Mouse (Mus musculus) neural tube, embryonic 12.5 days (tissue): ENCODE measurements around the gene Pepd. TPM values are rescaled to one million over a fixed set of nuclear protein-coding genes. Genes with fewer than 3 reads are reported as not detected.

Experiments
- ATAC-seq: fragments of 200-750 bp; cut with Nextera tagmentation; 2 replicates; pipeline ENCODE4 v1.8.0; 2017; ENCODE audit warnings: low read depth, mild to moderate bottlenecking, moderate TSS enrichment, moderate library complexity; ENCODE audit not compliant: low FRiP score
- H3K27ac ChIP-seq: fragments of 300-500 bp; sonication (generic); 2 replicates; pipeline ENCODE4 v1.5.1; 2016
- H3K27me3 ChIP-seq: fragments of 300-500 bp; sonication (generic); replicated peaks from 2 replicates; pipeline ENCODE4 v1.6.1; 2016; ENCODE audit warnings: mild to moderate bottlenecking
- H3K36me3 ChIP-seq: fragments of 300-500 bp; sonication (generic); 2 replicates; pipeline ENCODE4 v1.6.1; 2016; ENCODE audit warnings: mild to moderate bottlenecking
- H3K4me1 ChIP-seq: fragments of 300-500 bp; sonication (generic); 2 replicates; pipeline ENCODE4 v1.6.1; 2016
- H3K4me2 ChIP-seq: fragments of 300-500 bp; sonication (generic); replicated peaks from 2 replicates; pipeline ENCODE4 v1.6.1; 2016; ENCODE audit warnings: mild to moderate bottlenecking
- H3K4me3 ChIP-seq: fragments of 300-500 bp; sonication (generic); 2 replicates; pipeline ENCODE4 v1.5.1; 2016
- H3K9ac ChIP-seq: fragments of 300-500 bp; sonication (generic); 2 replicates; pipeline ENCODE4 v1.6.1; 2016; ENCODE audit warnings: mild to moderate bottlenecking
- H3K9me3 ChIP-seq: fragments of 300-500 bp; sonication (generic); 2 replicates; pipeline ENCODE4 v1.6.1; 2016; ENCODE audit warnings: mild to moderate bottlenecking
- WGBS: fragments of 180-500 bp; shearing (Covaris S2); methylation state at CpG from one replicate; pipeline ENCODE4 v1.1.7; 2016; 5-methylcytosine and 5-hydroxymethylcytosine counted together
- microRNA-seq: library from miRNA; unstranded; fragments of <30 nt; microRNA quantifications from one replicate; pipeline ENCODE4, GENCODE M21; 2017
- polyA plus RNA-seq: library from polyadenylated mRNA; unstranded; fragments of >200 nt; fragmentation: Nextera tagmentation; extraction: Ambion mirVana; gene quantifications from 2 replicates; pipeline ENCODE4 v1.2.1, GENCODE M21; 2016

The Pepd gene
- polyA plus RNA-seq, 1 experiment from 2014 or later: 67.1 TPM

DNA sequence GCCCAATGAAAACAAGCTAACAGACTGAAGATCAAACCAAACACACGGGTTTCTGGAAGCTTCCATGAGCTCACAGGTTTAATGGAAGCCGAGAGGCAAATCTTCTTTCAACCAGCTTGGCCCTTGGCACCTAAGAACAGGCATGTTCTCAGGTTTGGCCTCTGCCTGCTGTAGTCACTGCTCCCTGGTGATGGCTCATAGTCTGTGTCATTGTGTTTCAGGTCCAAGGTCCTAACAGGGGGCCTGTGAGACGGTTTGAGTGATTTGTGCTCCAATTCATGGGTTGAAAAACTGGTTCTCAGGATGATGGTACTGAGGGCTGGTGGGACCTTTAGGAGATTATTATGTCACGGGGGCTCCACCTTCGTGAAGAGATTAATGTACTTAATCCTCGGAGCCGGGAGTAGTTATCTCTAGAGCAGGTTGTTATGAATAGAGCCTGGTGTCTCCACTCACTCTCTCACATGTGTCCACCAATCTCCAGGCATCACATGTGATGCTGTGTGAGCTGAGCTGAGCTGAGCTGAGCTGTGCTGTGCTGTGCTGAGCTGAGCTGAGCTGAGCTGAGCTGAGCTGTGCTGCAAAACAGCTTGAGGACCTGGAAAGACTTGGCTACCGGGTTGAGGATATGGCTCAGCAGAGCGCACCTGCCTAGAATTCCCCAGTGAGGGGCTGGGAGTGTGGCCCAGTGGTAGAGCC, 169.4 kb downstream of the Pepd start:
- no peak overlapping the region for H3K9ac ChIP-seq
- no peaks in the 10 kb centered on the region for H3K9me3 ChIP-seq
- WGBS: 81% methylated on average over 9 of the region's 9 CpGs
- no peak for ATAC-seq
- H3K27me3 ChIP-seq: peaks cover 7% of the 10 kb centered on the region
- H3K36me3 ChIP-seq: no peaks in the 10 kb centered on the region
- H3K27ac ChIP-seq: no peak overlapping the region
- no peak overlapping the region for H3K4me2 ChIP-seq
- no peak overlapping the region for H3K4me3 ChIP-seq
- peaks cover 7% of the 10 kb centered on the region for H3K4me1 ChIP-seq

GRCm38 (mm10) chr7:35084565-35085360, 172.6 kb downstream of the Pepd start:
- 81% methylated on average over 12 of the region's 12 CpGs for WGBS

DNA sequence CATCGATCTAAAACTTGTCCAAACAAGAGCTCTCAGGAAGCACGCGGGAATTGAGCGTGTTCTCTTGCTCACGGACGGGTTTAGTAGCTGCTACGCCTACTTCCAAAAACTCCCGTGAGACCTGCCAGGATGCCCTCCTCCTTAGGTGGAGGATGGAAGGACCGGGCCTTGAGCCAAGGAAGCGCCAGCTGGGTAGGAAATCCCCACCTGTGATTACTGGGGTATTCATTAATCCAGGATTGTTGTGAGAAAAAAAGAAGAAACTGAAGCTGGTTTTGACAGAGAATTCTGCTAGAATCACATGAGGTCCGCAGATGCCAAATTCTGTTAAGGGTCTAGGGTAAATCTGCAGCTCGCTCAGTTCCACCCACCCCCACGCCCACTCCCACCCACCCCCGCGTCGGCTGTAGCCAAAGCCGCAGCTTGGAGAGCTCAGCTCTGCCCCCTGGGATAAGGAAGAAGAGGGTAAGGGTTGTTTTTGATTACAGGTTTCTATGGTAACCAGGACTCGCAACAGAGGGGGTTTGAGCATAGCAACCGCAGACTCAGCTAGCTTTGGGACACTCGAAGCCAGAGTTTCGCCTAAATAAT, 174.2 kb downstream of the Pepd start:
- Histone ChIP-seq H3K4me2 (peak overlapping the region; percentile 52), H3K4me3 (no peak overlapping the region), H3K9ac (no peak overlapping the region), H3K27me3 (peaks cover 7% of the 10 kb centered on the region), H3K4me1 (peaks cover 11% of the 10 kb centered on the region), H3K9me3 (no peaks in the 10 kb centered on the region), H3K27ac (no peak overlapping the region), H3K36me3 (no peaks in the 10 kb centered on the region)
- peak; percentile 29; the same call in 1 of the 2 replicates for ATAC-seq
- 4% methylated on average over 21 of the region's 21 CpGs for WGBS

More at GRCm38 (mm10) chr7:35084565-35085360, 172.6 kb downstream of the Pepd start:
- Histone ChIP-seq H3K9ac (no peak overlapping the region), H3K36me3 (no peaks in the 10 kb centered on the region), H3K4me2 (no peak overlapping the region), H3K4me3 (no peak overlapping the region), H3K4me1 (peaks cover 11% of the 10 kb centered on the region), H3K9me3 (no peaks in the 10 kb centered on the region), H3K27me3 (peaks cover 7% of the 10 kb centered on the region), H3K27ac (no peak overlapping the region)
- no peak for ATAC-seq

GRCm38 (mm10) chr7:35090550-35090949, 178.4 kb downstream of the Pepd start:
- 87% methylated on average over 5 of the region's 5 CpGs for WGBS
- no peaks in the 10 kb centered on the region for H3K9me3 ChIP-seq
- no peaks in the 10 kb centered on the region for H3K36me3 ChIP-seq
- no peak overlapping the region for H3K4me2 ChIP-seq
- no peak overlapping the region for H3K27ac ChIP-seq
- no peak overlapping the region for H3K9ac ChIP-seq
- no peak for ATAC-seq
- peaks cover 11% of the 10 kb centered on the region for H3K4me1 ChIP-seq
- H3K27me3 ChIP-seq: no peaks in the 10 kb centered on the region; the same call in 1 of the 2 replicates
- H3K4me3 ChIP-seq: no peak overlapping the region

Small RNAs within 50 kb of the gene (microRNA-seq; reads per million reads assigned to microRNA genes)
- gene Gm25033: not detected

Other genes with a start within 250 kb of the Pepd start
- 33.8 and 42.4 TPM in 2 replicates for gene Chst8, start 99.7 kb upstream of the Pepd start, polyA plus RNA-seq
- gene Cebpg, start 144.2 kb downstream of the Pepd start, polyA plus RNA-seq: 48.4 and 50.9 TPM in 2 replicates
- gene Cebpa, start 206.9 kb downstream of the Pepd start, polyA plus RNA-seq: 0.68 and 0.74 TPM in 2 replicates